Mouse (Mus musculus) liver, embryonic 12.5 days (tissue): ENCODE data around the gene Lrrc4. TPM values are rescaled to one million over a fixed set of nuclear protein-coding genes. Genes with fewer than 3 reads are reported as not detected.
A peak's percentile ranks its signal among the peaks of the same experiment; 100 is the strongest.

Experiments
- ATAC-seq: fragments of 200-750 bp; cut with Nextera tagmentation; 2 replicates; pipeline ENCODE4 v1.8.0; 2017; ENCODE audit warnings: moderate number of reproducible peaks, mild to moderate bottlenecking, moderate library complexity
- H3K27ac ChIP-seq: fragments of 300-500 bp; sonication (generic); 2 replicates; pipeline ENCODE4 v1.5.1; 2016; ENCODE audit warnings: mild to moderate bottlenecking
- H3K27me3 ChIP-seq: fragments of 300-500 bp; sonication (generic); replicated peaks from 2 replicates; pipeline ENCODE4 v1.6.1; 2016; ENCODE audit warnings: mild to moderate bottlenecking, moderate library complexity
- H3K36me3 ChIP-seq: fragments of 300-500 bp; sonication (generic); 2 replicates; pipeline ENCODE4 v1.6.1; 2016; ENCODE audit warnings: mild to moderate bottlenecking, moderate library complexity
- H3K4me1 ChIP-seq: fragments of 300-500 bp; sonication (generic); 2 replicates; pipeline ENCODE4 v1.6.1; 2016
- H3K4me2 ChIP-seq: fragments of 300-500 bp; sonication (generic); 2 replicates; pipeline ENCODE4 v1.6.1; 2016; ENCODE audit warnings: mild to moderate bottlenecking, moderate library complexity
- H3K4me3 ChIP-seq: fragments of 300-500 bp; sonication (generic); 2 replicates; pipeline ENCODE4 v1.5.1; 2016; ENCODE audit warnings: mild to moderate bottlenecking, moderate library complexity
- H3K9ac ChIP-seq: fragments of 300-500 bp; sonication (generic); 2 replicates; pipeline ENCODE4 v1.6.1; 2016; ENCODE audit warnings: mild to moderate bottlenecking, moderate library complexity
- H3K9me3 ChIP-seq: fragments of 300-500 bp; sonication (generic); replicated peaks from 2 replicates; pipeline ENCODE4 v1.6.1; 2016; ENCODE audit warnings: mild to moderate bottlenecking, moderate library complexity
- WGBS: fragments of 180-500 bp; shearing (Covaris S2); methylation state at CpG from one replicate; pipeline ENCODE4 v1.1.7; 2016; ENCODE audit not compliant: insufficient replicate concordance; 5-methylcytosine and 5-hydroxymethylcytosine counted together
- polyA plus RNA-seq: library from polyadenylated mRNA; unstranded; fragments of >200 nt; fragmentation: Nextera tagmentation; extraction: Ambion mirVana; gene quantifications from 2 replicates; pipeline ENCODE4 v1.2.1, GENCODE M21; 2016

Lrrc4 gene
- polyA plus RNA-seq, 1 experiment from 2014 or later: 0.30 TPM

DNA sequence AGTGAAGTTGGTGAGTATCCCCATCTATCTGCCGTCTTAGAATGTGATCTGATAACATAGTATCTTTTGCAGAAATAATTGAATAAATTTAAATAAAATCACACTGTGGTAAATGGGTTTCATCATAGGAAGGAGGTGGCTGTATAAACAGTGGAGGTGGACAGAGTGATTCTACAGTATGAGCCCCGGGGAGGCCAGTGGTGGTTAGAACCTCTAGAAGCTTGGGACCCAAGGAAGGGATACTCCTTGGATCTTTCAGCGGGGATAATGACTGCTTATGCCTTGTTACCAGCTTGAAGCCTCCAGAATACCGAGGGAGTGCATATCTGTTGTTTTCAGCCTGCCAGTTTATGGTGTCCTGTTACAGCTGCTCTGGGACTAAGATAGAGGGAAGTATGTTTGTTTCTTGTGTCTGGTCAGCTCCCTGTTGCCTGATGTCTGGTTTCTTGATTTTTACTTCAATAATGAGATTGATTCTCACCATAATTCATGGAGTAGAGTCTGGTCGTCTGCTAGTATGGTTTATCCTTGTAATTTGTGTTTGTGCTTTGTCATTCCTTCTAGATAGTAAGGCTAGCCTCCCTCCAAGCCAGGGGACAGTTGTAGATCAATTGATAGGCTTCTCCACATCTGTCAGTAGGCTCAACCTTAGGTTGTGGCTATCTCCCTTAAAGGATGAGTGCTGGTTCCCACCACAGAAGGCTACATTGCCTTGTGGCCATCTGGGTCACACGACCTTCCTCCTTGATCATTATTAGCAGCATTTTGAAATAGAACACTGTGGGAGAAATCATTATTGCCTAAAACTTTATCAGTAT lies 195.8 kb downstream of the Lrrc4 start:
- H3K4me2 ChIP-seq: no peak overlapping the region
- no peaks in the 10 kb centered on the region for H3K27me3 ChIP-seq
- WGBS: 54% methylated on average over 6 of the region's 6 CpGs
- no peaks in the 10 kb centered on the region for H3K9me3 ChIP-seq
- peaks cover 32% of the 10 kb centered on the region for H3K4me1 ChIP-seq
- peak; percentile 75 for ATAC-seq
- H3K4me3 ChIP-seq: no peak overlapping the region
- H3K9ac ChIP-seq: no peak overlapping the region
- H3K27ac ChIP-seq: peak overlapping the region; percentile 41; the same call in 1 of the 2 replicates
- H3K36me3 ChIP-seq: no peaks in the 10 kb centered on the region

DNA sequence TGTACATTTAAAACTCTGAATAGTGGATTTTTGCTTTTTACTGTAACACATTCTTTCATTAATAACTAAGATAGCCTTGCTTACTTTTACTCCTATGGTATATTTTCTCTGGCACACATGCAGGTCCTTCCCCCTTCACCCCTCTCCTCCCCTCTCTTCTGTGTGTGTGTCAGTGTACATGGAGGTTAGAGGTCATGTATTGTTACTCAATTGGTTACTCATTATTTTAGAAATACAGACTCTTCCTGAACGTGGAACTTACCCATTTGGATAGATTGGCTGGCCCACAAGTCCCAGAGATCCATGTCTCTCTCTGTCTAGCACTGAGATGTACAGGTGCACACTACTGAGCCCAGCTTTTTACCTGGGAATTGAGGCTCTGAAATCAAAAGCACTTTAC lies 196.5 kb downstream of the Lrrc4 start:
- ATAC-seq: no peak
- Histone ChIP-seq H3K27ac (0 out of 2 replicates have a peak overlapping the region, but pooled peaks have one; percentile 11), H3K4me1 (peaks cover 38% of the 10 kb centered on the region), H3K9me3 (no peaks in the 10 kb centered on the region), H3K36me3 (no peaks in the 10 kb centered on the region), H3K4me2 (no peak overlapping the region), H3K27me3 (no peaks in the 10 kb centered on the region), H3K4me3 (no peak overlapping the region), H3K9ac (no peak overlapping the region)
- 68% methylated on average over 1 of the region's 1 CpGs for WGBS

DNA sequence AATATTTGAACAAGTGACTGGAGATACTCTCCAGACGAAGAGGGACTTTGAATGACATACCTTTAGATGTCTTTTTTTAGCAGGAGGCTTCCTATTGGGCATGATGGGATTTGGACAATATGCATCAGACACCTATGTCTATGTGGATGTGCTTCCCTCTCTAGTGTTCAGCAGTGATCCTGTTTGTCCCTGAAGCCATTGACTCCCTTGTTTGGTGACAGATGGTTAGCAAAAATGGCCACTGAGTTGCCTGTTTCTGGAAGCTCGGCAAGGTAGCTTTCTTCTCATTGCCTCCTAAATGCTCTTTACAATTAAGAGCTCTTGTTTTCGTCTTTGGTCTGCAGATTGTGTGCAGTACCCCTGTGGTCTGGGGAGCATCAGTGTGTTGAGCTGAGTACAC lies 197.9 kb downstream of the Lrrc4 start:
- H3K27ac ChIP-seq: no peak overlapping the region
- H3K9ac ChIP-seq: no peak overlapping the region
- ATAC-seq: no peak
- H3K9me3 ChIP-seq: no peaks in the 10 kb centered on the region
- WGBS: 70% methylated on average over 3 of the region's 3 CpGs
- H3K4me2 ChIP-seq: no peak overlapping the region
- no peaks in the 10 kb centered on the region for H3K36me3 ChIP-seq
- no peaks in the 10 kb centered on the region for H3K27me3 ChIP-seq
- H3K4me3 ChIP-seq: no peak overlapping the region
- H3K4me1 ChIP-seq: peaks cover 51% of the 10 kb centered on the region

DNA sequence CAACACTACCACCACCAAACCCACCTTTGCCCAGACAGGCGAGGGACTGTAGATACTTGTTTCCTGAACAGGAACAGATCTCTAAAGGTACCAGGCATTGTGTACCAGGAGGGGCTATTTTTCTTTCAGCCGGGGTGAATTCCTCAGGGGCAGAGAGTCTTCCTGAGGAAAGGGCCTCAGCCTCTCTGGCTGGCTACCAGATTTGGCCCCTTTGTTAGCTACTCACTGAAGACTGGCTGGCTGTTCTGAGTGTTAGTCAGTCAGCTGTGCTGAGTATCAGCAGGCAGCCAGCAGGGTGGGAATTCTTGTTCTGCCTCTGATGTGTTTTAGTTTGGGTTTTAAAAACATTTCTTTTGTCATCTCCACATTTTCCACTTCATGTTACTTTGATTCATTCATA lies 198.4 kb downstream of the Lrrc4 start:
- H3K4me1 ChIP-seq: peaks cover 57% of the 10 kb centered on the region
- no peak overlapping the region for H3K27ac ChIP-seq
- no peaks in the 10 kb centered on the region for H3K27me3 ChIP-seq
- H3K4me3 ChIP-seq: no peak overlapping the region
- H3K9ac ChIP-seq: no peak overlapping the region
- no peak for ATAC-seq
- H3K36me3 ChIP-seq: no peaks in the 10 kb centered on the region
- H3K9me3 ChIP-seq: no peaks in the 10 kb centered on the region
- WGBS: 72% methylated on average over 2 of the region's 2 CpGs
- H3K4me2 ChIP-seq: no peak overlapping the region

DNA sequence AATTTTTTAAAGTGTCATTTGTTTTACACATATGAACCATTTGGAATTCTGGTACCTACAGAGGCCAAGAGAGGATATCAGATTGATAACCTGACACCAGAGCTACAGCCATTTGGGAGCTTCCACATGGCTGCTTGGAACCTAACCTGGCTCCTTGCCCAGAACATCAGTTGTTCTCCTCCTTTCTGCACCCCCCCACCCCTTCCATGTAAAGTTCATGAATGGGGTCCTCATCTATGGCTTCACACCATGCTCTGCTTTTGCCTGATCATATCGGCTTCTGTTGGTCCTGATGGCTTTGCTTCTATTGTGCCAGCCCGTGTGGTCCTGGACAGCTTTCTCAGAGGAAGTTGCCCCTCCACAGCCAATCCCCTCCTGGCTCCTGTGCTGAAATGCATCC lies 200.6 kb downstream of the Lrrc4 start:
- ATAC-seq: no peak
- Histone ChIP-seq H3K36me3 (peaks cover 13% of the 10 kb centered on the region), H3K4me1 (peaks cover 55% of the 10 kb centered on the region), H3K27ac (no peak overlapping the region), H3K4me2 (no peak overlapping the region), H3K9me3 (no peaks in the 10 kb centered on the region), H3K27me3 (no peaks in the 10 kb centered on the region), H3K4me3 (no peak overlapping the region), H3K9ac (no peak overlapping the region)
- WGBS: 79% methylated on average over 2 of the region's 2 CpGs

DNA sequence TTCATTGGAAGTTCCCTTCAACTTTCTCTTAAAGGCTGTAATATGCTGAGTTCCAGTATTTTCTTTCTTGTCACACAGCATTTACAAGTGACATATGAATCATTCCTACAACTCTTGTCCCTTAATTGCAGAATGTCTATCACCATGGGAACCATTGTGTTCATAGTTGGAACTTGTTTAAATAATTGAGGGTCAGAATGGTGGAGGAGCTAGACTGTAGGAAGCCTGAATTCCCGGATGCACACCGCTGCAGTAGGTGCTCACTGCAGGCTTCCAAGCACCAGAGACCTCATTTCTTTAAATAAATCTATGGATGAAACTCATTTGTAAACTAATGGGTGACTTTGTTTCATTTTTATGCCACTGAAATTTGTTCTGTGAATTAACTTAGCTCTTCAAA lies 201.7 kb downstream of the Lrrc4 start:
- H3K4me1 ChIP-seq: peaks cover 45% of the 10 kb centered on the region
- H3K4me3 ChIP-seq: no peak overlapping the region
- no peak overlapping the region for H3K27ac ChIP-seq
- ATAC-seq: no peak
- no peak overlapping the region for H3K4me2 ChIP-seq
- 81% methylated on average over 2 of the region's 2 CpGs for WGBS
- no peak overlapping the region for H3K9ac ChIP-seq
- no peaks in the 10 kb centered on the region for H3K9me3 ChIP-seq
- H3K36me3 ChIP-seq: peaks cover 15% of the 10 kb centered on the region
- H3K27me3 ChIP-seq: no peaks in the 10 kb centered on the region

DNA sequence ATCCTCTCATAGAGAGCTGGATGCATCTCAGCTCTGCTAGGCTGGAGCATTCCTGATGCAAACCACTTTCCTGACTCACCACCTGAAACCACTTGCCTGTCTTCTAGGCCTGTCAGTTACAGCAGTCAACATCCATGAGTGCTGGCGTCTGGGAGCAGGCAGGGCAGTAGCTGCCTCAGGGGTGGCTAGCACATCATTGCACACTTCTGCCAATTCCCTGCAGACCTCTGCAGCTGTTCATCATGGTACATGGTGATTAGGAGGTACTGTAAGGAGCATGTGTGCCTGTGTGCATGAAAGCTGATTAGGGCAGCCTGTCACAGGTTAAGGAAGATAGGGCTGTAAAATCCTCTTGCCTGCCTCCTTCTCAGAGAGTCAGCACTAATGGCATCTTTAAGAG lies 203.1 kb downstream of the Lrrc4 start:
- ATAC-seq: peak; percentile 98
- Histone ChIP-seq H3K9ac (0 out of 2 replicates have a peak overlapping the region, but pooled peaks have one; percentile 1), H3K4me2 (no peak overlapping the region), H3K4me1 (peaks cover 45% of the 10 kb centered on the region), H3K4me3 (no peak overlapping the region), H3K9me3 (no peaks in the 10 kb centered on the region), H3K36me3 (peaks cover 15% of the 10 kb centered on the region), H3K27ac (peak overlapping the region; percentile 66), H3K27me3 (no peaks in the 10 kb centered on the region)
- WGBS: 38% methylated on average over 1 of the region's 1 CpGs

DNA sequence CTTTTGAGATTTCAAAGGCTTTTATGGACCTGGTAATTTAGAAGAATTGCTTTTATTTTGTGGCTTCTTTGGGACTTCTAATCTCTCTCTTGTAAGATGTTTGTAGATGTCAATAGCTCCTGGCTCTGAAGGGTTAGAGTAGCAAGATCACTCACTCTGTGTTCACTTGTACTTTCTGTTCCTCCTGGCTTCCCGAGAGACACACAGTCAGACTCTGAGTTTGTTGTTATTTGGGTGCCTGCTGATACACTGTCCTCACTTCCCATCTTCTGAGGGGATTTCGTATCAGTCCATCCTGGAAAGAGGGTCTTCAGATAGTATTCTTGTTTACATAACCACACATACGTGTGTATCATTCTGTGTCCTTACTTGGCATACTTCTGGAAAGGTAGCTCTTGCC lies 208.6 kb downstream of the Lrrc4 start:
- no peak overlapping the region for H3K9ac ChIP-seq
- H3K27ac ChIP-seq: peak overlapping the region; percentile 76
- no peak overlapping the region for H3K4me3 ChIP-seq
- WGBS: 73% methylated on average over 3 of the region's 3 CpGs
- peaks cover 66% of the 10 kb centered on the region for H3K4me1 ChIP-seq
- ATAC-seq: no peak
- peaks cover 15% of the 10 kb centered on the region for H3K36me3 ChIP-seq
- H3K4me2 ChIP-seq: peak overlapping the region; percentile 40
- no peaks in the 10 kb centered on the region for H3K9me3 ChIP-seq
- no peaks in the 10 kb centered on the region for H3K27me3 ChIP-seq

DNA sequence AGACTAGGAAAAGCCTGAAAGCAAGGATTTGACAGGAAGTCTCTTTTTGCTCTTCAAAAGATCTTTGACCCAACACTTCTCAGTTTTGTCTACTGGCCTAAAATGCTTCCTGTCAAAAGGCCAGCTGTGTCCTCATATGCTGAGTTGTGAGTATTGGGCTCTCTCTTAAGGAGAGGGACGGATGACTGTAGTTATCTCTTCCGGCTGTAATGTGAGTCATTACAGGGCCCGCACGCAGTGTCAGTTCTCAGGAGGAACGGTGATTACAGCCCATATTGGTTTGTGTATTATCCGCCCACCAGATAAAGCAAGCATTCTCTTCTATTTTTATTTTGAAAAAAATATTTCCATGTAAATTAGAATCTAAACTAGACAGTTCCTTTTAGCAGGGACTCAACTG lies 209.0 kb downstream of the Lrrc4 start:
- WGBS: 15% methylated on average over 6 of the region's 6 CpGs
- H3K4me3 ChIP-seq: no peak overlapping the region
- H3K9me3 ChIP-seq: no peaks in the 10 kb centered on the region
- H3K27ac ChIP-seq: peak overlapping the region; percentile 76
- peak overlapping the region; percentile 10; the same call in 1 of the 2 replicates for H3K9ac ChIP-seq
- H3K4me2 ChIP-seq: peak overlapping the region; percentile 40
- H3K36me3 ChIP-seq: peaks cover 15% of the 10 kb centered on the region
- H3K27me3 ChIP-seq: no peaks in the 10 kb centered on the region
- peaks cover 66% of the 10 kb centered on the region for H3K4me1 ChIP-seq
- ATAC-seq: peak; percentile 73

DNA sequence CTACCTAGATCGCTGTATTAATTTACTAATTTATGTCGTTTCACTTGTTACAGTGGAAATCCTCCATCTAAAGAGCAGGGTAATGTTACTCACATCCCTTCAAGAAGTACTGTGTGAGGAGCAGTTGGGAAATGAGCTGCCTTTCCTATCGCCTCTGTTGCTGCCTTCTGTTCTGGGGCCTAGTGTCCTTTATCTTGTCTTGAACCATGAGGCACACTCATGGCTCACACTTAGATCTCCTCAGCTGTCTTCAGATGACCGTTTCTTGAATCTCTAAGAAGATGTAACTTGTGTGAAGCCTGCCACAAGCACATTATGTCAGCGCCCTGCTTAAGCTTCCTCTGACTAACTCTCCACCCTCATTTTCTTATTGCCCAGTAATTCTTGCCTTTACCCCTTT lies 209.6 kb downstream of the Lrrc4 start:
- H3K4me1 ChIP-seq: peaks cover 68% of the 10 kb centered on the region
- peak; percentile 84 for ATAC-seq
- H3K27ac ChIP-seq: peak overlapping the region; percentile 76
- WGBS: 39% methylated on average over 5 of the region's 5 CpGs
- no peaks in the 10 kb centered on the region for H3K27me3 ChIP-seq
- peak overlapping the region; percentile 10; the same call in 1 of the 2 replicates for H3K9ac ChIP-seq
- H3K36me3 ChIP-seq: peaks cover 11% of the 10 kb centered on the region
- H3K4me3 ChIP-seq: no peak overlapping the region
- H3K4me2 ChIP-seq: peak overlapping the region; percentile 40
- no peaks in the 10 kb centered on the region for H3K9me3 ChIP-seq

DNA sequence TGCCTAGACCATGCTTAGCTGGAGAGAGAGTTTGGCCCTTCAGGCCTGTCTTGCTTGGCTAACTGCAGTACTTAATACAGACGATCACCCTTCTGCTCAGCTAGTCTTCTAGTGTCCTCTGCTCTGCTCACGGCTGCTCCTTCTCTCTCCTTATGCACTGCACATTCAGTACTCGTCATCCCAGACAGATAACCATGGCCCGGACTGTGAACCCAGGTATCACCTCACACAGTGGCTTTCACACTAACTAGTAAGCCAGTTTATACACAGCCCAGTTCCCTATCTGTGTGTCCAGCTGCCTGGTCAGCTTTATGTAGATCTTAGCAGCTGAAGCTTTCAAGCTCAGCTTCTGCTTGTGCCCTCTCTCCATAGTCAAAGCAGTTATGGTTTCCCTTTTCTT lies 210.1 kb downstream of the Lrrc4 start:
- Histone ChIP-seq H3K4me2 (peak overlapping the region; percentile 40), H3K27ac (peak overlapping the region; percentile 76), H3K4me3 (no peak overlapping the region), H3K9ac (peak overlapping the region; percentile 33; the same call in 1 of the 2 replicates), H3K4me1 (peaks cover 73% of the 10 kb centered on the region), H3K27me3 (no peaks in the 10 kb centered on the region), H3K36me3 (peaks cover 8% of the 10 kb centered on the region), H3K9me3 (no peaks in the 10 kb centered on the region)
- WGBS: 26% methylated on average over 4 of the region's 4 CpGs
- peak; percentile 82 for ATAC-seq

DNA sequence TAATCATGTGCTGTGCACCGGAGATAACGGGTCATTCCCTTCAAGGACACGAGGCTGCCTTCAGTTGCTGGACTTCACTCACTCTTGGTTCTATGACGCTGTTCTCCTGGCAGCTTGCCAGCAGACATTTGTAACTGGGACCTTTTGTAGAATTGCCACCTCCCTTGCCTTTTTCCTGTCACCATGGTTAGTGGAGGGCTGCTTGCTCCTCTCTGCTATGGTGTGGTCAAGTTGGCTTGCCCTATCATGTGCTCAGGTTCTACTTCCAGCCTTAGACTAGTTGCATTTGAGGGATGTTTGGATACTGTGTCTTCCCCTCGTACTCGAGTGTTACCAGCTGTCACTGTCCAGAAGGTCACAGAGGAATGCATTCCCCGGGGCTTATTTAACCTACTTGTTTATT lies 212.8 kb downstream of the Lrrc4 start:
- Histone ChIP-seq H3K4me1 (peaks cover 80% of the 10 kb centered on the region), H3K9ac (no peak overlapping the region), H3K9me3 (no peaks in the 10 kb centered on the region), H3K36me3 (no peaks in the 10 kb centered on the region), H3K27ac (peak overlapping the region; percentile 50), H3K4me3 (no peak overlapping the region), H3K27me3 (no peaks in the 10 kb centered on the region), H3K4me2 (no peak overlapping the region)
- no peak for ATAC-seq
- 46% methylated on average over 7 of the region's 7 CpGs for WGBS
